11 mouse cellular contexts compared by ENCODE assay signal in genomic region chr5:117159805-117160291, GRCm38 (mm10). TPM values are rescaled to one million over a fixed set of nuclear protein-coding genes. Genes with fewer than 3 reads are reported as not detected.
DNase-seq lines count a peak whose midpoint lies in the region; ATAC-seq and TF ChIP-seq lines count a peak whose summit lies in the region.
"Had no signal": no experiment of that assay in that cellular context is flagged by ENCODE, and none has a peak within 500 bp of the region (broad histone marks: within the 10 kb centered on the region; RNA-seq: fewer than 3 reads in every experiment).

No protein-coding gene starts in this region.

- no peak overlapping the region for H3K9ac ChIP-seq in heart, embryonic 14.5 days (ENCODE audit: low read length)
- H3K9ac ChIP-seq: forebrain, embryonic 12.5 days had no signal

- peak overlapping the region in 1 of 2 experiments; percentile 1; a peak in 1 of 4 replicates for H3K27ac ChIP-seq in heart, embryonic 14.5 days (replicated peaks in 1 of 2; ENCODE audit: control insufficient read depth in 1 of 2, insufficient read depth in 1 of 2, low read depth in 2 of 2, low read length in 2 of 2)
- H3K27ac ChIP-seq in bone marrow, adult 2 months (ENCODE audit: control insufficient read depth, insufficient read depth, low read depth, low read length, poor library complexity) = peak overlapping the region; percentile 82
- no peak overlapping the region for H3K27ac ChIP-seq in embryonic facial prominence, embryonic 10.5 days (replicated peaks)
- H3K27ac ChIP-seq: forebrain, embryonic 12.5 days had no signal

- H3K4me1 ChIP-seq in heart, embryonic 14.5 days (ENCODE audit: control insufficient read depth in 2 of 2, insufficient read depth in 2 of 2, low read length in 2 of 2) = peaks cover 5 to 10% of the 10 kb centered on the region in 2 experiments
- H3K4me1 ChIP-seq in bone marrow, adult 2 months (ENCODE audit: control insufficient read depth, insufficient read depth, low read length) = peaks cover 6% of the 10 kb centered on the region; the same call in 1 of the 2 replicates
- peaks cover 30% of the 10 kb centered on the region for H3K4me1 ChIP-seq in embryonic facial prominence, embryonic 10.5 days
- H3K4me1 ChIP-seq: forebrain, embryonic 12.5 days had no signal

- no peak for TF ChIP-seq POLR2A in bone marrow, adult 2 months (IDR thresholded peaks at IDR 0.05; ENCODE audit: borderline replicate concordance, control insufficient read depth, low read depth, low read length)

- no peaks in the 10 kb centered on the region for H3K27me3 ChIP-seq in heart, embryonic 14.5 days (ENCODE audit: control insufficient read depth, insufficient read depth, low read length)
- no peaks in the 10 kb centered on the region for H3K27me3 ChIP-seq in embryonic facial prominence, embryonic 10.5 days (replicated peaks; ENCODE audit: low read depth, poor library complexity, severe bottlenecking)
- H3K27me3 ChIP-seq: forebrain, embryonic 12.5 days had no signal

- no peak for ATAC-seq in heart, embryonic 14.5 days (ENCODE audit: insufficient number of reproducible peaks, insufficient read depth, low FRiP score, low read depth)
- ATAC-seq in megakaryocyte, adult 5-6 weeks (ENCODE audit: poor library complexity, severe bottlenecking) = peak; percentile 34

- H3K4me2 ChIP-seq in heart, embryonic 14.5 days (ENCODE audit: low read length) = 0 out of 2 replicates have a peak overlapping the region, but pooled peaks have one; percentile 0
- H3K4me2 ChIP-seq: forebrain, embryonic 12.5 days had no signal

- WGBS in heart, embryonic 14.5 days = 37% methylated on average over 6 of the region's 6 CpGs
- 65% methylated on average over 6 of the region's 6 CpGs for WGBS in bone marrow, adult 2 months
- 57% methylated on average over 6 of the region's 6 CpGs for WGBS in embryonic facial prominence, embryonic 10.5 days

- H3K9me3 ChIP-seq in heart, embryonic 14.5 days (ENCODE audit: control insufficient read depth, low read length) = no peaks in the 10 kb centered on the region
- no peaks in the 10 kb centered on the region for H3K9me3 ChIP-seq in embryonic facial prominence, embryonic 10.5 days
- H3K9me3 ChIP-seq: forebrain, embryonic 12.5 days had no signal

- TF ChIP-seq CTCF in bone marrow, adult 2 months (IDR thresholded peaks at IDR 0.05; ENCODE audit: control insufficient read depth, insufficient read depth, low read length) = no peak

- DNase-seq in heart, adult 11 months = no peak
- peak; percentile 90 for DNase-seq in A20 (ENCODE audit: low read depth, low spot score)
- DNase-seq in layer of hippocampus, adult 11-12 months (ENCODE audit: low spot score) = no peak
- DNase-seq in adrenal gland, adult 8-10 months = no peak
- DNase-seq in embryonic facial prominence, embryonic 10.5 days (ENCODE audit: low spot score) = no peak
- DNase-seq: cerebellum, adult 11 months; lung, adult 2 months had no signal

- H3K36me3 ChIP-seq in heart, embryonic 14.5 days (ENCODE audit: control insufficient read depth, insufficient read depth, low read length) = no peaks in the 10 kb centered on the region
- no peaks in the 10 kb centered on the region for H3K36me3 ChIP-seq in embryonic facial prominence, embryonic 10.5 days (replicated peaks)
- H3K36me3 ChIP-seq: forebrain, embryonic 12.5 days had no signal

- no peak overlapping the region for H3K4me3 ChIP-seq in heart, embryonic 14.5 days (ENCODE audit: control insufficient read depth in 1 of 2, insufficient read depth in 1 of 2, low read depth in 1 of 2, low read length in 2 of 2)
- H3K4me3 ChIP-seq in bone marrow, adult 2 months (replicated peaks; ENCODE audit: control insufficient read depth, low read depth, low read length) = no peak overlapping the region
- no peak overlapping the region for H3K4me3 ChIP-seq in embryonic facial prominence, embryonic 10.5 days
- H3K4me3 ChIP-seq: forebrain, embryonic 12.5 days had no signal

RNA-seq across cellular contexts. Expression of gene Taok3, which starts 39.9 kb away (rescaled TPM):
- polyA plus RNA-seq in heart, embryonic 14.5 days (2014; fragmentation: Nextera tagmentation; extraction: Ambion mirVana) = 8.9 and 10.3 TPM in 2 replicates
- polyA plus RNA-seq in bone marrow, adult 2 months (2011; ENCODE audit: insufficient read depth, insufficient read length, low replicate concordance, missing spikeins) = 31.0 and 47.6 TPM in 2 replicates
- 73.8 and 80.2 TPM in 2 replicates for total RNA-seq in megakaryocyte, adult 5-6 weeks (2015)
- 57.5 and 72.8 TPM in 2 replicates for total RNA-seq in megakaryocyte, adult 5-6 weeks (2017)
- total RNA-seq in adrenal gland, adult 8-10 months (2022) = 10 to 100 TPM; 36.8 to 59.1 (median 47.9) TPM
- polyA plus RNA-seq in embryonic facial prominence, embryonic 10.5 days (2016; fragmentation: Nextera tagmentation; extraction: Ambion mirVana) = 8.1 TPM in 2 replicates

RNA-seq across cellular contexts. Expression of gene Suds3, which starts 43.9 kb away (rescaled TPM):
- 26.3 and 32.6 TPM in 2 replicates for polyA plus RNA-seq in heart, embryonic 14.5 days (2014; fragmentation: Nextera tagmentation; extraction: Ambion mirVana)
- polyA plus RNA-seq in bone marrow, adult 2 months (2011; ENCODE audit: insufficient read depth, insufficient read length, low replicate concordance, missing spikeins) = 40.4 and 57.7 TPM in 2 replicates
- total RNA-seq in megakaryocyte, adult 5-6 weeks (2015) = 18.0 and 18.8 TPM in 2 replicates
- total RNA-seq in megakaryocyte, adult 5-6 weeks (2017) = 93.5 and 102 TPM in 2 replicates
- 100 to 1,000 TPM; 108 to 130 (median 123) TPM for total RNA-seq in adrenal gland, adult 8-10 months (2022)
- 74.6 and 76.4 TPM in 2 replicates for polyA plus RNA-seq in embryonic facial prominence, embryonic 10.5 days (2016; fragmentation: Nextera tagmentation; extraction: Ambion mirVana)
